Mouse (Mus musculus) midbrain, embryonic 10.5 days (tissue): ENCODE results near the gene Hat1. TPM values are rescaled to one million over a fixed set of nuclear protein-coding genes. Genes with fewer than 3 reads are reported as not detected.

Experiments
- DNase-seq: peaks from one replicate; pipeline ENCODE4 v3.0.0-alpha.2; 2017; ENCODE audit warnings: low spot score
- H3K27ac ChIP-seq: fragments of 300-500 bp; sonication (generic); replicated peaks from 2 replicates; pipeline ENCODE4 v1.5.1; 2016; ENCODE audit warnings: mild to moderate bottlenecking
- H3K27me3 ChIP-seq: fragments of 300-500 bp; sonication (generic); 2 replicates; pipeline ENCODE4 v1.6.1; 2016; ENCODE audit warnings: low read depth, mild to moderate bottlenecking; ENCODE audit not compliant: poor library complexity, severe bottlenecking
- H3K36me3 ChIP-seq: fragments of 300-500 bp; sonication (generic); 2 replicates; pipeline ENCODE4 v1.6.1; 2016; ENCODE audit warnings: mild to moderate bottlenecking, moderate library complexity
- H3K4me1 ChIP-seq: fragments of 300-500 bp; sonication (generic); 2 replicates; pipeline ENCODE4 v1.6.1; 2016
- H3K4me3 ChIP-seq: fragments of 300-500 bp; sonication (generic); 2 replicates; pipeline ENCODE4 v1.5.1; 2016; ENCODE audit warnings: mild to moderate bottlenecking, moderate library complexity
- H3K9me3 ChIP-seq: fragments of 300-500 bp; sonication (generic); replicated peaks from 2 replicates; pipeline ENCODE4 v1.6.1; 2016; ENCODE audit warnings: mild to moderate bottlenecking
- WGBS: fragments of 180-500 bp; shearing (Covaris S2); methylation state at CpG from one replicate; pipeline ENCODE4 v1.1.7; 2016; 5-methylcytosine and 5-hydroxymethylcytosine counted together
- polyA plus RNA-seq: library from polyadenylated mRNA; unstranded; fragments of >200 nt; fragmentation: Nextera tagmentation; extraction: Ambion mirVana; gene quantifications from 2 replicates; pipeline ENCODE4 v1.2.1, GENCODE M21; 2016

The Hat1 gene
- polyA plus RNA-seq, result 203 and 243 TPM in 2 replicates

GRCm38 (mm10) chr2:71388951-71389763 is at the start of gene Hat1:
Hat1 (plus strand) TSS chr2:71388958.
- under 1% methylated on average over 66 of the region's 66 CpGs for WGBS
- Histone ChIP-seq H3K27ac (peak within 1 kb of the TSS; percentile 86), H3K9me3 (no peaks in the 10 kb centered on the region)

GRCm38 (mm10) chr2:71340126-71340525 is 48.6 kb upstream of the Hat1 start:
- H3K9me3 ChIP-seq, result peaks cover 7% of the 10 kb centered on the region
- no peak overlapping the region for H3K4me3 ChIP-seq
- H3K27me3 ChIP-seq, result no peaks in the 10 kb centered on the region
- H3K27ac ChIP-seq, result no peak overlapping the region
- 89% methylated on average over 5 of the region's 5 CpGs for WGBS
- H3K4me1 ChIP-seq, result no peaks in the 10 kb centered on the region
- peaks cover 21% of the 10 kb centered on the region for H3K36me3 ChIP-seq
- DNase-seq, result no peak

More at GRCm38 (mm10) chr2:71388951-71389763, at the start of gene Hat1:
- Histone ChIP-seq H3K4me1 (peaks cover 14% of the 10 kb centered on the region), H3K4me3 (peak within 1 kb of the TSS; percentile 76), H3K36me3 (peaks cover 37% of the 10 kb centered on the region), H3K27me3 (no peaks in the 10 kb centered on the region)
- peak; percentile 99 for DNase-seq

- Histone ChIP-seq H3K27ac (no peak overlapping the region), H3K4me1 (no peaks in the 10 kb centered on the region), H3K36me3 (peaks cover 21% of the 10 kb centered on the region), H3K27me3 (no peaks in the 10 kb centered on the region), H3K9me3 (peaks cover 7% of the 10 kb centered on the region), H3K4me3 (no peak overlapping the region)
- 91% methylated on average over 10 of the region's 10 CpGs for WGBS
- no peak for DNase-seq
These were observed 44.7 kb upstream of the Hat1 start for GRCm38 (mm10) chr2:71343884-71344640.

GRCm38 (mm10) chr2:71347160-71347559 is 41.6 kb upstream of the Hat1 start:
- peaks cover 3% of the 10 kb centered on the region; the same call in 1 of the 2 replicates for H3K4me1 ChIP-seq
- H3K27me3 ChIP-seq, result no peaks in the 10 kb centered on the region
- no peak overlapping the region for H3K27ac ChIP-seq
- DNase-seq, result no peak
- H3K9me3 ChIP-seq, result peaks cover 7% of the 10 kb centered on the region
- peaks cover 18% of the 10 kb centered on the region for H3K36me3 ChIP-seq
- no peak overlapping the region for H3K4me3 ChIP-seq
- WGBS, result 93% methylated on average over 10 of the region's 10 CpGs

GRCm38 (mm10) chr2:71347732-71348490 is 40.8 kb upstream of the Hat1 start:
- Histone ChIP-seq H3K36me3 (peaks cover 12% of the 10 kb centered on the region), H3K9me3 (peaks cover 7% of the 10 kb centered on the region), H3K4me3 (no peak overlapping the region), H3K27me3 (no peaks in the 10 kb centered on the region), H3K27ac (no peak overlapping the region), H3K4me1 (peaks cover 3% of the 10 kb centered on the region; the same call in 1 of the 2 replicates)
- no peak for DNase-seq
- WGBS, result 96% methylated on average over 20 of the region's 20 CpGs

- Histone ChIP-seq H3K27me3 (no peaks in the 10 kb centered on the region), H3K36me3 (no peaks in the 10 kb centered on the region), H3K9me3 (no peaks in the 10 kb centered on the region), H3K27ac (no peak overlapping the region), H3K4me3 (no peak overlapping the region), H3K4me1 (peaks cover 16% of the 10 kb centered on the region; the same call in 1 of the 2 replicates)
- WGBS, result 86% methylated on average over 2 of the region's 2 CpGs
- DNase-seq, result no peak
These were observed 39.2 kb upstream of the Hat1 start for GRCm38 (mm10) chr2:71349511-71349910.

GRCm38 (mm10) chr2:71350181-71350580 is 38.6 kb upstream of the Hat1 start:
- DNase-seq, result no peak
- peaks cover 16% of the 10 kb centered on the region; the same call in 1 of the 2 replicates for H3K4me1 ChIP-seq
- H3K4me3 ChIP-seq, result no peak overlapping the region
- H3K27ac ChIP-seq, result no peak overlapping the region
- no peaks in the 10 kb centered on the region for H3K27me3 ChIP-seq
- H3K9me3 ChIP-seq, result no peaks in the 10 kb centered on the region
- H3K36me3 ChIP-seq, result no peaks in the 10 kb centered on the region
- WGBS, result 85% methylated on average over 7 of the region's 7 CpGs

- Histone ChIP-seq H3K4me3 (no peak overlapping the region), H3K27ac (no peak overlapping the region), H3K27me3 (no peaks in the 10 kb centered on the region), H3K4me1 (peaks cover 22% of the 10 kb centered on the region; the same call in 1 of the 2 replicates), H3K36me3 (no peaks in the 10 kb centered on the region), H3K9me3 (no peaks in the 10 kb centered on the region)
- WGBS, result 92% methylated on average over 11 of the region's 11 CpGs
- no peak for DNase-seq
These were observed 37.6 kb upstream of the Hat1 start for GRCm38 (mm10) chr2:71350904-71351726.

- no peaks in the 10 kb centered on the region for H3K36me3 ChIP-seq
- no peak for DNase-seq
- H3K4me3 ChIP-seq, result no peak overlapping the region
- H3K4me1 ChIP-seq, result peaks cover 22% of the 10 kb centered on the region; the same call in 1 of the 2 replicates
- WGBS, result 87% methylated on average over 3 of the region's 3 CpGs
- no peaks in the 10 kb centered on the region for H3K9me3 ChIP-seq
- H3K27me3 ChIP-seq, result no peaks in the 10 kb centered on the region
- H3K27ac ChIP-seq, result no peak overlapping the region
These were observed 37.1 kb upstream of the Hat1 start for GRCm38 (mm10) chr2:71351727-71351987.

GRCm38 (mm10) chr2:71353306-71354054 is 35.3 kb upstream of the Hat1 start:
- Histone ChIP-seq H3K27me3 (no peaks in the 10 kb centered on the region), H3K9me3 (no peaks in the 10 kb centered on the region), H3K36me3 (no peaks in the 10 kb centered on the region), H3K4me3 (no peak overlapping the region), H3K27ac (no peak overlapping the region; the same call in 1 of the 2 replicates), H3K4me1 (peaks cover 22% of the 10 kb centered on the region; the same call in 1 of the 2 replicates)
- no peak for DNase-seq
- WGBS, result 64% methylated on average over 10 of the region's 10 CpGs

- Histone ChIP-seq H3K4me3 (no peak overlapping the region), H3K27me3 (no peaks in the 10 kb centered on the region), H3K36me3 (no peaks in the 10 kb centered on the region), H3K9me3 (no peaks in the 10 kb centered on the region), H3K4me1 (peaks cover 22% of the 10 kb centered on the region; the same call in 1 of the 2 replicates), H3K27ac (no peak overlapping the region)
- DNase-seq, result no peak
- 65% methylated on average over 5 of the region's 5 CpGs for WGBS
These were observed 34.7 kb upstream of the Hat1 start for GRCm38 (mm10) chr2:71354055-71354425.
